Mouse (Mus musculus) T-helper 1 cell (primary cell): Measurements from ENCODE around the gene Spin1.
"Not testable (repeated sequence)": the region's sequence is repeated elsewhere in the genome, so short reads cannot be mapped to it uniquely, and the experiment has no call there.

ENCODE experiments used
- in situ Hi-C: fragments of 300-600 bp; cut with MboI, MseI; formaldehyde crosslinking; loops from one replicate; pipeline ENCODE4 v1.15.1; 2025; ENCODE audit warnings: high pct_unique_total_duplicates

Spin1 gene

DNA sequence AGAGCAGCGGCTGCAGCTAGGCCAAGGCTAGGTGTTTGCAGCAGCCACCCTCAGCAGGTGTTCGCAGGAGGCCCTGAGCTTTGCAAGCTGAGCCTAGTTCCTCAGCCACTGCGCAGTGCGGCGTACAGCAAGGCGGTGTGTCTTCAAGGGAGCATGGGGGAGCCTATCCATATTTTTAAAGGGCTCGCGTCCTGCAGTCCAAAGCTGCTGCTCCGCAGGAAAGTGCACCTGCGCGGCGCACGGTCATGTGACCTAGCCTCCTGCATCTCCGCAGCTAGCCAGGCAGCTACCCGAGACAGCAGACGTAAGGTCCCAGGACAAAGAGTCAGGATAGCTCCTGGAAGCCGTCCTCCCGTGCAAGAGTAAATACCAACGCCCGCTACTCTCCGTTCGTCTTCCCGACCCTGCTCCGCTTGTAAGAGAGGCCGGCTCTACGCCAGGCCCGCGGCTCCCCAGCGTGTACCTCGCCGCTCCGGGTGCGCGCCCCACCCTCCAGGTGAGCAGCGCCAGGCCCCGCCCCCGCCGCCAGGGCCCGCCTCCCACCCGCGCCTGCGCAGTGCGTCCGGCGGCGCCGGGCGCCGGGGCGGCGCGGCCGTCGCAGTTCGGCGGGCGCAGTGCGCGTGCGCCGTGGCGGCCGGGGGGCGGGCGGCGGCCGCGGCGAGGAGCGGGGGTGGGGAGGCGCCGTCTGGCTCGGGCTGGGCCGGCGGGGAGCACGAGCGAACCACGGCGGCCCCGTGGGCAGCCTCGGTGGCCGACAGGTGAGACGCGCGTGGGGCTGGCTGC is at the start of gene Spin1:
TSS of gene Spin1 (plus strand) at position 648 of the 783 bp plus-strand sequence.
- in situ Hi-C loops: loop anchor here (10.0 kb wide), 1 partner anchor 314 kb away; no protein-coding TSS in a partner anchor

DNA sequence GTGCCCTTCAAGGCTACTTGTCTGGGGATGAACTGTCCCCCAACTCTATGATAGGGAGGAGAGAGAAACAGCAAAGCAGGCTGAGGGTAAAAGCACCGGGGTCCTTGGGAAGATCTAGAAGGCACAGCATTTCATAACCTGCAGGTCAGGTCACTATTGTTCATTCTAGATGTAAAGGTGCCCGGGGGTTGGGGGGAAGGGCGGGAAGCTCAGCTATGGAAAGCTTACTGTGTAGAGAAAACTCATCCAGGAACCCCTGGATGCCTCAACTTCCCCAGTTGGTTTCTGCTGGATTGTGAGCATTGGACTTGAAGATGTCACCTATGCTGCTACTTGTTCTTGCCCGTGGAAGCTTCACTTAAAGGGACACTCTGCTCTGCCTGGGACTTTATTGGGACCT is 49.7 kb upstream of the Spin1 start:
- in situ Hi-C loops: no loop called here

DNA sequence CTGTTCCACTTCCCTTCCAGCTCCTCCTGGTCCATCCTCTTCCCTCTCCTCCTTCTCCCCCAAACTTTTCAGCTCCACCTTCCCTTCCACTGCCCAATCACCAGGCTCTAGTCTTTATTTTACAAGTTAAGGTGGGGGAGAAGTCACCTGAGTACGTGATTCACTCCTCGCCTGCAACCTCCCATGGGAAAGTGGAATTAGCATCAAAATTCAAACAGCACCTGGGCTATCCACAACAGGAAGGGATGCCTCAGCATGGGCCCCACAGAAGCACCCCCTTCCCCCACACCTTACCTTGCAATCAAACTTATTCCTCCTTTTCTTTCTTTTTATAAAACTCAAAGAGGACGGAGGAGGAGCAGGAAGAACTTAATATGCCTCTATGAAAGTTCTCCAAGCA is 48.3 kb upstream of the Spin1 start:
- in situ Hi-C loops: no loop called here

GRCm38 (mm10) chr13:51063024-51063423 is 37.7 kb upstream of the Spin1 start:
- in situ Hi-C loops: no loop called here

DNA sequence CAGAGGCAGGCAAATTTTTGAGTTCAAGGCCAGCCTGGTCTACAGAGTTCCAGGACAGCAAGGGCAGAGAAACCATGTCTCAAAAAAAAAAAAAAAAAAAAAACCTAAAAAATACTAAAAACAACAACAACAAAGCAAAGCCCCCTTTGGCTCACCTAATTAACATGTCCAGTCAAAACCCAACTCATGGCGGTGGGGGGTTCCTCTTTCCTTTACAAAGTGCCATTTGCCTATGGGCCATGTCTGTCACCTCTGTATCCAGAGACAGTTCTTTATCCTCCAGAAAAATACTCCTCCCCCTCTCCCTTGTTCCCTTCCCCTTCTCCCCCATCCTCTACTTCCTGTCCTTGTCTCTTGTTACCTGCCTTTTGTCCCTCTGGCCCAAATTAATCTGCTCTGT is 37.0 kb upstream of the Spin1 start:
- in situ Hi-C loops: no loop called here

DNA sequence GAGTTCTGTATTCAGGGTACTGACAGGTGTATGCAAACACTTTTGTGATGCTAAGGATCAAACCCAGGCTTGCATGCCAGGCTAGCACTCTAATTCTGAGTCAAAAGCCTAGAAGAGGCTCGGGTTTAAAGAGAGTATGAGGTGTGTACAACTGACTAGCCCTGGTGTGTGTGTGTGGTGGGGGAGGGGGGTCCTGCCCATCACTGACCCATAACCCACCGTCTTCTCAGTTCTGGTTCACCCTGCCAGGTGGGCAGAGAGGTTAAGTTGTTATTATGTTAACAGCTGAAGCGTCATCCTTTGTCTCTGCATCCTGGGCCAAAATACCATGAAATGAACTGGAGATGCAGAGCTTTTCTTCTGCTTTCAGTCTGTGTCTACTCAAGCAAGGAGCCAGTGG is 36.3 kb upstream of the Spin1 start:
- in situ Hi-C loops: no loop called here

DNA sequence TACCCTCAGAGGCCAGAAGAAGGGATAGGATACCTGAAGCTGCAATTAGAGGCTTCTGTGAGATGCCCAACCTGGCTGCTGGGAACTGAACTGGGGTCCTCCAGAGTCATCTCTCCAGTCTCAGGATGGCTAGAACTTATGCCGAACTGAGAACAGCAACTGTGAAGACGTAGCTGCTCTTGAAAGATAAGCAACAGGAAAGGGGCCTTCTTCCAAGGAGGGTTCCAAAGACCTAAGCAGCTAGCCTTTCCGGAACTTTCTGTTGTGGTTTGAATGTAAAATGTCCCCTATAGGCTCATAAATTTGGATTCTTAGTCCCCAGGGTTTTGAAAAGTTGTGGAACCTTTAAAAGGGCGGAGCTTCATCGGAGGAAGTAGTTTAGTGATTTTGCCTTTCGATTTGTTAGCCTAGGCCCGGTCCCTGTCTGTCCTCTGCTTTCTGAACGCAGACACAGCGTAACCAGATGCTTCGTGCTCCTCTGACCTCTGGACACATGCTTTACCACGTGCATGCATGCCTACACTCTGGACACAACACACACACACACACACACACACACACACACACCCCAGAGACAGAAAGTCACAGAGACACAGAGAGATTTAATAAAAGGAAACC is 29.5 kb upstream of the Spin1 start:
- in situ Hi-C loops: no loop called here

DNA sequence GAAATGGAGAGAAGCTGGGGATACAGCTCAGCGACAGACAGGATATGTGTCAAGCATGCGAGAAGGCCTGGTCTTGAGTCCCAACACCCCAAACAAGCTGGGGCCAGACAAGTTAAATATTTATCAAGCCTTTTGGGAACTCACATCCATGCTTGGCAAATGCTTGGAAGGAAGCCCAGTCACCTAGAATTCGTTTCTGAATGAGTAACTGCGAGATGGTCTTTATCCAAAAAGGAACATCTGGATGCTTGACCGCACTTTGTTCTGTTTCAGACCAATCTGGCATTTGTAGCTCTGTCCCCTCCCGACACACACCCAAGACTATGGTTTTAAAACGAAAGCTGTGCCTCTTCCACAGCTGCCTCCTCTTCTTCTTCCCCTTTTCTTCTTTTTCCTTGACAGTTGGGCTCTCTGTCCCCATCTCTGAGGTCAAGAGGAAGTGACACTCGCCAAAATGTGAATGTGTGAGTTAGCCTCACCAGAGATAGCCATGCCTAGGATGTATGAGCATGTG is 28.9 kb upstream of the Spin1 start:
- in situ Hi-C loops: no loop called here

DNA sequence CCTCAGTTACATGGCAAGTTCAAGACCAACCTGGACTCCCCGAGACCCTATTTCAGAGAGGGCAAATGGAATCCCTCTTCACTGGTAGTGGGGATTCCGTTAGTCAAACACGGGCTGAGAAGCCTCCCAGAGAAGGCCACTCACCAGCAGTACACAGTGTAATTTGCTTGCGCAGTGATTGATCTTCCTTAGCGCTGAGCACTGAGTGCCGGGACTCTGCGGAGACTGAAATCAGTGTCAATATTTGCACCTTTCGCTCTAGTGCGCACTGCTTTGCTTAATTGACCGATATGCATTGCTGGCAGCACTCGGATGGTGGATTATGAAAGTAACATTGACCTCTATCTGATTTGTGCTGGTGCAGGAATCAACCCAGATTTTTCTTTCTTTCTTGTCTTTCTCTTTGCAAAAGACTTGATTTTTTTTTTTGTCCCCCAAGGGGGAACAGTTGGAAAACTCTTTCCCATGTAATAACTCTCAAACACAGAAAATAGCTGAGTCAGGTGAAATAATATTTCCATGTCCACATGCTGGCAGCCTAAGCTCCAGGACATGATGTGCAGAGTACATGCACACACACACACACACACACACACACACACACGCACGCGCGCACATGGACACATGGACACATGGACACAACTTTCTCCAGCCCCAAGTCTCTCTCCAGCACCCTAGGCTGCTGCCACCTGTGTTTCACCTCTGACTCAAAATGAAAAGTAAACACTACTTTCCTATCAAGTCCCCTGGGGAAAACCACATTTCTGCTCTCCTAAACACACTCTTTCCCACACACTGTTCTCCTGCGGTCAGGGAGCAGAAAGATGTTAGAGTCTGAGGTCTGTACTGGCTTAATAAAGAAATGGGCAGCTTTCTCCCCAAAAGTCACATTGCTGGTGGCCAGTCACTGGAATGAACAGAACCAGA is 27.5 kb upstream of the Spin1 start:
- in situ Hi-C loops: no loop called here

- in situ Hi-C loops: no loop called here
These were observed 26.5 kb upstream of the Spin1 start for GRCm38 (mm10) chr13:51074081-51074680.

- in situ Hi-C loops: not testable (repeated sequence)
These were observed 24.5 kb upstream of the Spin1 start for GRCm38 (mm10) chr13:51076191-51076590.

DNA sequence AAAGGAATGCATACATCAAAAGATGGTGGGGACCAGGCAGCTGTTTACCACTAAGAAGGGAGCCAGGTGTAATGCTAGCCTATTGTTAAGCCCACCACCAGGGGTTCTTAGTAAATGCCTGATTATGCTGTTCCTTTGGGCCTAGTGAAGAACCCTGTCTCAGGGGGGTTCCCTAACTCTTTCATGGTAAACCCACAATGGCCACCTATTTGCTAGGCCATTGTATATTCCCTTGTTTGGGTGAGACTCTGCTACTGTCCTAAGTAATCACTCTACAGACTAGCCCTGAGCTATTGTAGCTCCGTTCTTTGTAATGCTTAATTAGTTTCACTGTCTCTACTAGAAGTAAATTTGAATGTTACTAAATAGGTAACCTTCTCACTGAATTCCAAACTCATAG is 22.1 kb upstream of the Spin1 start:
- in situ Hi-C loops: not testable (repeated sequence)

- in situ Hi-C loops: no loop called here
These were observed 19.9 kb upstream of the Spin1 start for GRCm38 (mm10) chr13:51080801-51081200.

DNA sequence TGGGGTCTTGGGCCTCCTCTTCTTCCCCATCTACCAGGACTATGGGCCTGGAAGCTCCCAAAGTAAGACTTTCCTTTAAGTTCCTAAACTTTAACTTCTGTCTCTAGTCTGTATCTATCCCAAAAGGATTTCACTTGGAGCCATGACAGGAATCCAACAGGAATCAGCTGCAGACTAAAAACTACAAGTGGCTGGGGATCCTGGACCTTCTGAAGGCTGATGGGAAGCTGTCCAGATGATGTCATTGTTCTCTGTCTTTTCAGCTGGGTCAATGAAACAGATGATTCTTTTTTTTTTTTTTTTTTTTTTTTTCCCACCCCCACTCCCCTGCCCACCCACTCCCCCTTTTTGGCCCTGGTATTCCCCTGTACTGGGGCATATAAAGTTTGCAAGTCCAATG is 16.4 kb upstream of the Spin1 start:
- in situ Hi-C loops: no loop called here

GRCm38 (mm10) chr13:51085941-51086340 is 14.7 kb upstream of the Spin1 start:
- in situ Hi-C loops: no loop called here

- in situ Hi-C loops: no loop called here
These were observed 13.4 kb upstream of the Spin1 start for GRCm38 (mm10) chr13:51087253-51087652.

DNA sequence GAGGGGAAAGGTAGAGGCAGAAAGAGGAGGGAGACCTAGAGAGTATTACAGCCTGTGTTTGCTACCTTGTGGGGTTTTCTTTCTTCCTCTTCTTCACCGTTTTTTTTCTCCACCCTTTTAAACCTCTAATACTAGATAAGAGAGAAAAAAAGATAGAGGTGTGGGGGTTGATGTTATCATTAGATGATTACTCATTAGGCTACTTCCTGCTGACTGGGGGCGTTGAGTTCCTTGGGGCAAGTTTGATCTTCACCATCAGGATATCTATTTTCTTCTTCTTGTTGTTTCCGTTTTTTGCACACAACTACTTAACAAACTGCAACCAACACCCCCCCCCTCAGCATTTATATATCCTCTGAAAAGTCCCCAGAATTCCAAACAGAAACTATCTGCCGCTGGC is 12.5 kb upstream of the Spin1 start:
- in situ Hi-C loops: no loop called here

DNA sequence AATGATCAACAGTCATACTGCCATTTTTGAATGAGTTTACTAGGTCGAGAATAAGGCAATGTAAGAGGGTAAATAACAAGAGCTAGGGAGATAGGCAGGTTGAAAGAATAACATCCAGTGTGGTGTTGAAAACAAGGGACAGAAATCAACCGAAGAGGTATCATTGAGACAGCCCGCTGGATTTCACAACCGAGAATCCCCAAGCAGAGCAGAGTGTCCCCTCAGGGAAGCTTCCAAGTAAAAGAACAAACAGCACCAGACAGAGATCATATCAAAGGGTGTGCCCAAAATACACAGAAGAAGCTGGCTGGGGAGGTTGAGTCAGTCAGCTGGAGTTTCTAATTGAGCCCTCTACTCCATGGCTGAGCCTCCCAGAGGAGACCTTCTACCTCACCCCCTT is 11.6 kb upstream of the Spin1 start:
- in situ Hi-C loops: no loop called here

- in situ Hi-C loops: loop anchor here (10.0 kb wide), 1 partner anchor 125 kb away; no protein-coding TSS in a partner anchor
These were observed 10.5 kb upstream of the Spin1 start for GRCm38 (mm10) chr13:51090105-51090661.

GRCm38 (mm10) chr13:51093430-51093829 is 7.2 kb upstream of the Spin1 start:
- in situ Hi-C loops: loop anchor here (10.0 kb wide), 1 partner anchor 129 kb away; no protein-coding TSS in a partner anchor
